Mouse (Mus musculus) midbrain, embryonic 16.5 days (tissue): Measurements from ENCODE around the gene Col25a1. TPM values are rescaled to one million over a fixed set of nuclear protein-coding genes. Genes with fewer than 3 reads are reported as not detected.
A peak's percentile ranks its signal among the peaks of the same experiment; 100 is the strongest.

Experiments used
- ATAC-seq: fragments of 200-750 bp; cut with Nextera tagmentation; 2 replicates; pipeline ENCODE4 v1.8.0; 2017; ENCODE audit warnings: moderate TSS enrichment
- H3K27ac ChIP-seq: fragments of 300-500 bp; sonication (generic); 2 replicates; pipeline ENCODE4 v1.5.1; 2014; ENCODE audit warnings: mild to moderate bottlenecking, low read length, mixed read lengths
- H3K27me3 ChIP-seq: fragments of 300-500 bp; sonication (generic); 2 replicates; pipeline ENCODE4 v1.6.1; 2014; ENCODE audit warnings: low read depth, low read length, mixed read lengths; ENCODE audit not compliant: control insufficient read depth, insufficient read depth
- H3K36me3 ChIP-seq: fragments of 300-500 bp; sonication (generic); 2 replicates; pipeline ENCODE4 v1.6.1; 2014; ENCODE audit warnings: mild to moderate bottlenecking, low read length, moderate library complexity, mixed read lengths; ENCODE audit not compliant: control insufficient read depth, insufficient read depth
- H3K4me1 ChIP-seq: fragments of 300-500 bp; sonication (generic); 2 replicates; pipeline ENCODE4 v1.6.1; 2014; ENCODE audit warnings: mild to moderate bottlenecking, low read length, mixed read lengths; ENCODE audit not compliant: control insufficient read depth, insufficient read depth
- H3K4me2 ChIP-seq: fragments of 300-500 bp; sonication (generic); 2 replicates; pipeline ENCODE4 v1.6.1; 2014; ENCODE audit warnings: mild to moderate bottlenecking, low read length, mixed read lengths
- H3K4me3 ChIP-seq: fragments of 300-500 bp; sonication (generic); 2 replicates; pipeline ENCODE4 v1.5.1; 2014; ENCODE audit warnings: low read depth, mild to moderate bottlenecking, low read length, moderate library complexity, mixed read lengths
- H3K9ac ChIP-seq: fragments of 300-500 bp; sonication (generic); 2 replicates; pipeline ENCODE4 v1.6.1; 2014; ENCODE audit warnings: low read depth, low read length, mixed read lengths
- H3K9me3 ChIP-seq: fragments of 300-500 bp; sonication (generic); replicated peaks from 2 replicates; pipeline ENCODE4 v1.6.1; 2014; ENCODE audit warnings: mild to moderate bottlenecking, low read length, mixed read lengths; ENCODE audit not compliant: control insufficient read depth, poor library complexity, severe bottlenecking
- WGBS: fragments of 180-500 bp; shearing (Covaris S2); extraction: QIAGEN DNeasy Blood & Tissue Kit; methylation state at CpG from one replicate; pipeline ENCODE4 v1.1.7; 2014; 5-methylcytosine and 5-hydroxymethylcytosine counted together
- polyA plus RNA-seq: library from polyadenylated mRNA; unstranded; fragments of >200 nt; fragmentation: Nextera tagmentation; extraction: Ambion mirVana; gene quantifications from 2 replicates; pipeline ENCODE4 v1.2.1, GENCODE M21; 2015

Col25a1 gene
- 13.9 and 15.1 TPM in 2 replicates for polyA plus RNA-seq

DNA sequence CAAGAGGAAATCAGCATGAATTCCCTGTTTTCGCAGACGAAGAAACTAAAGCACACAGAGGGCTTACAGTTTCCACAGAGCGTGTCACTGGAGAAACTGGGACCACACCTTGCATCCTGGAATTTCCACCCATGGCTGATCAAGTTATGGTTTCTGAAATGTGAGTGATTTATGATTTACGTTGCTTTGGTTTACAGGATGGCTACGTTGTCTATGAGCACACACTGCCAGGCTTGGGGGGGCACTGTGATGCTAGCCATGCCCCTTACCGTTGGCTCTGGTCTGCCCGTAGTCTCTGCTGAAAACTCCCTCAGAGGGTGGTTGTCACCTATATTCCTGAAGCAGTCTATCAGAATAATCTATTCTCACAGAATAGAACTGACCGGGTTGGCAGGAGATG lies at the start of gene Col25a1:
Col25a1 (plus strand) TSS at position 301 of the 400 bp plus-strand sequence.
- Histone ChIP-seq H3K4me1 (peaks cover 6% of the 10 kb centered on the region), H3K4me3 (no peak within 1 kb of the TSS), H3K27me3 (no peaks in the 10 kb centered on the region), H3K9ac (no peak within 1 kb of the TSS), H3K36me3 (no peaks in the 10 kb centered on the region), H3K9me3 (no peaks in the 10 kb centered on the region), H3K4me2 (no peak within 1 kb of the TSS), H3K27ac (no peak within 1 kb of the TSS)
- 92% methylated on average over 8 of the region's 8 CpGs for WGBS
- no peak for ATAC-seq

DNA sequence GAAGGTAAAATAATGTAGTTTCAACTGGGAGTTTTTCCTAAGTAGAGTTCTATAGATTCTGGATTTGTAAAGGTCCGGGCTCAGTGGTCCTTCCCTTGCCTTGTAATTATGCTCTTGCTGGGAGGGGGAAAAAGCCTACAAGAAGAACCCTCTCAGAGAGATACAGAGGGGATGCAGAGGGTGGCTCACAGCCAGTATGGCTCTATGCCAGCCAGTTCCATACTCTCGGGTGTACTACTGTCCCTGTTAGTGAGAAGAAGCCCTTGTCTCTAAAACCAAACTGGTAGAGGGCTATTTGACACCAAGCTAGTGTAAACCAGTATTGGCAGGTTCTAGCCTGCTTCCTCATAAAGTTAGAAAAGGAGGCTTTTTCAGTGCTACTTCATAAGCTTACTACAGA lies 48.0 kb upstream of the Col25a1 start:
- ATAC-seq: no peak
- WGBS: 61% methylated on average over 2 of the region's 2 CpGs

DNA sequence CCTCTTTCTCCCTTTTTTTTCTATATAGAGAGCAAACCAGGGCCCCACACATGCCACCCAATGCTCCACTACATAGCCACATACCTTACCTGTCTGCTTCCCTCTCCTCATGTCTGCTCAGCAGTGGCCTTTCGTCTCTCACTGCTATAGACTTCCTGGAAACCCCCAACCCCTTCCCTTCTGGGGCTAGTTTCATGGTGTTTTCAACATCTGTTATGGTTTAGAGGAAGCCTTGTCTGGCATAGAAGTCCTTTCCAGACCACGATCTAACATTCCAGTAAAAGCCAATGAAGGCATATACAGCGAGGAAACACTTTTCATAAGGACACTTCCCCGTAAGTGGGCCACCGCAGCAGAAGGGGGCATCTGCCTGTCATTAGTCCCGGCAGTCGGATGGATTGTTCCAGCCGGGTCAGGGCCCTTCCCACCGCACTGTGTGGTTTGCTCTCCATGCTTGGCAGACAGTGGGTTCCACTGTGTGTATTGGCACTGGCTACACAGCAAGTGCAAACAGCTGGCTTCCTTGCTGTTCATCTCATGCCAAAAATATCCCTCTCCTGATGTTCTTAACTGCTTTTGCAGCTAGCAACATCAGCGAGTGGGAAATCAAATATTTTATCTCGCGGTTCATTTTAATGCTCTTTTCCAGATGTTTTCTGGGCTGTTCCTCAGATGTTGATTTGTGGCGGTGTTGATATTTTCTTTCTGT lies 44.8 kb upstream of the Col25a1 start:
- Histone ChIP-seq H3K36me3 (no peaks in the 10 kb centered on the region), H3K9ac (no peak overlapping the region), H3K4me1 (no peaks in the 10 kb centered on the region), H3K27me3 (no peaks in the 10 kb centered on the region), H3K4me3 (no peak overlapping the region), H3K9me3 (no peaks in the 10 kb centered on the region; the same call in 1 of the 2 replicates), H3K4me2 (no peak overlapping the region), H3K27ac (no peak overlapping the region)
- no peak for ATAC-seq
- 80% methylated on average over 13 of the region's 13 CpGs for WGBS

More for the DNA sequence above, 48.0 kb upstream of the Col25a1 start:
- Histone ChIP-seq H3K27me3 (no peaks in the 10 kb centered on the region), H3K36me3 (no peaks in the 10 kb centered on the region), H3K4me1 (no peaks in the 10 kb centered on the region), H3K9ac (no peak overlapping the region), H3K9me3 (no peaks in the 10 kb centered on the region; the same call in 1 of the 2 replicates), H3K4me3 (no peak overlapping the region), H3K4me2 (no peak overlapping the region), H3K27ac (no peak overlapping the region)

DNA sequence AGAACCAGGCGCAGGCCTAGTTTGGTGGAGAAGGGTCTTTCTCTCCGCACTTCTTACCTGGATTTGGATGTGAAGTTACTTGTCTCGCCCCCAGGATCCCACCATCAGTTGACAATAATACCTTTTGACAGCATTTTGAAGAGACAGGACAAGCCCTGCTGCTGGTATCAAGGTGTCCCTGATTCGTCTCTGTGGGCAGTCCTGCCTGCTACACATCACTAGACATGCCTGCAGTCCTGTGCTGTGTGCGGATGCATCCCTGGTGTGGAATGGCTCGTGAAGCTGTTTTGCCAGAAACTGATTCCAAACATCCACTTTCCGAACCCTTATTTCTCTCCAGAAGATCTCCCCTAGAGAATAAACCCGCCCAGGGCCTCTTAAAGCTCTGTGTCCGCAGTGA lies 43.8 kb upstream of the Col25a1 start:
- Histone ChIP-seq H3K4me1 (no peaks in the 10 kb centered on the region), H3K4me3 (no peak overlapping the region), H3K36me3 (no peaks in the 10 kb centered on the region), H3K27me3 (no peaks in the 10 kb centered on the region), H3K9me3 (no peaks in the 10 kb centered on the region; the same call in 1 of the 2 replicates), H3K4me2 (no peak overlapping the region), H3K9ac (no peak overlapping the region), H3K27ac (no peak overlapping the region)
- ATAC-seq: no peak
- WGBS: 81% methylated on average over 9 of the region's 9 CpGs

DNA sequence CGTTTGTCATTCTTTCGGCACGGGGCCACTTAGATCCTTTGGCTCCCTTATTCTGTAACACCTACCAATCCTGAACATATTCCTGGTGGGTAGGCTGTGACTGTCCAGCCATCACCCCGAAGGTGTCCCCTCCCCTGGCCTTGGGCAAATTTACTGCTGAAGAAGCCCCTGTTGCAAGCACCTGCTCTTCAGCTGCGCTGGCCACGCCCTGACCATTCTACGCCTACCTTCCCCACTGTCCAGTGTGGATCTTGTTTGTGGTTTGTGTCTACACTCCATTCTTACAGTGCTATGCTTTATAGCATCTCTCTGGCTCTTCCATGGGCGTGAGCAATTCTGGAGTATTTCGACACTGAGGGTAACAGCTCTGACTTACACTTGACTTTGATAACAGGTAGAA lies 42.6 kb upstream of the Col25a1 start:
- Histone ChIP-seq H3K4me2 (no peak overlapping the region), H3K9me3 (no peaks in the 10 kb centered on the region; the same call in 1 of the 2 replicates), H3K9ac (no peak overlapping the region), H3K4me1 (no peaks in the 10 kb centered on the region), H3K4me3 (no peak overlapping the region), H3K27me3 (no peaks in the 10 kb centered on the region), H3K27ac (no peak overlapping the region), H3K36me3 (no peaks in the 10 kb centered on the region)
- no peak for ATAC-seq
- 94% methylated on average over 9 of the region's 9 CpGs for WGBS

DNA sequence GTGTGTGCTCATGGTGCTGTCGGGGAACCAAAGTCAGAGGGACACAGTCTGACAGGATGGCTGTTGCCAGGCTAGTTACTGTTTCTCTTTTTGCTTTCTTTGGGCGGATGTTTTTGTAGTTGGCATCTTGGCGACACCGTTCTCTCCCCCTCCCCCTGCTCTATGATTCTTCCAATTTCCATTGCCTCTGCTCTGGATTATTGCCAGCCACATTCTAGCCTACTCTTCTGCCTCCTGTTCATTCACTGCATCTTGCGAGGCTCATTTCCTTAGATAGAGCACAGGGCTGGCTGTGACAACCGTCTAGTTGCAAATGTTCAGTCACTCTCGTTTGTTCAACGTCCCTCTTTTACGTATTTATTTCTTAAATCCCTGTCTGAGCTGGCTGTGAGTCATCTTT lies 40.8 kb upstream of the Col25a1 start:
- Histone ChIP-seq H3K9ac (no peak overlapping the region), H3K4me3 (no peak overlapping the region), H3K4me2 (no peak overlapping the region), H3K27me3 (no peaks in the 10 kb centered on the region), H3K4me1 (no peaks in the 10 kb centered on the region), H3K9me3 (no peaks in the 10 kb centered on the region), H3K27ac (no peak overlapping the region), H3K36me3 (no peaks in the 10 kb centered on the region)
- 67% methylated on average over 9 of the region's 9 CpGs for WGBS
- no peak for ATAC-seq

DNA sequence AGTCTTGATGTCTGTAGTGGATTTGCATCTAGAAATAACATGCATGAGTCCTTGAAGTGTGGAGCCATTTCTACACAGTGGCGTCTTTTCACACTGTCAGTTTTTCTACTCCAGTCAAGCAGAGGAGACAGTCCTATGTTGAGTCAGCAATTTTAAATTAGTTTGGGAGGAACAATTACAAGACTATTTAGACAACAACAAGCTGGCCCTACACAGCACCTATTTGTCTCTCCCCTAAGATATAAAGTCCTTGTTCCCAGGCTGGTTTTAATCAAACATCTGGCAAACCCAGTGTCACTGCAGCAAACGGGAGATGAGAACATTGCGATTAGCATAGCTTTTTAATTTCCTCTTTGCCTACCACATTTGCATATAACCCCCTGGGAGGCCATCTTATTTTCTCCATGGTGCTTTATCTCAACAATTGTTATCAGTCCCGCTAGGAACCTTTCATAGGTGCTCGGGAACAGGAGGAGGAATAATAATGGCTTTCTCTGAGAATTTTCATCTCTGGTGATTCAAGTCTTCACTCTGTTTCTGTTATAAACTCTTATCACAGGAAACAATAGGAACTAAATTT lies 37.1 kb upstream of the Col25a1 start:
- Histone ChIP-seq H3K27ac (no peak overlapping the region), H3K9me3 (no peaks in the 10 kb centered on the region), H3K36me3 (no peaks in the 10 kb centered on the region), H3K9ac (no peak overlapping the region), H3K27me3 (no peaks in the 10 kb centered on the region), H3K4me2 (no peak overlapping the region), H3K4me3 (no peak overlapping the region), H3K4me1 (no peaks in the 10 kb centered on the region)
- 41% methylated on average over 5 of the region's 5 CpGs for WGBS
- ATAC-seq: no peak

DNA sequence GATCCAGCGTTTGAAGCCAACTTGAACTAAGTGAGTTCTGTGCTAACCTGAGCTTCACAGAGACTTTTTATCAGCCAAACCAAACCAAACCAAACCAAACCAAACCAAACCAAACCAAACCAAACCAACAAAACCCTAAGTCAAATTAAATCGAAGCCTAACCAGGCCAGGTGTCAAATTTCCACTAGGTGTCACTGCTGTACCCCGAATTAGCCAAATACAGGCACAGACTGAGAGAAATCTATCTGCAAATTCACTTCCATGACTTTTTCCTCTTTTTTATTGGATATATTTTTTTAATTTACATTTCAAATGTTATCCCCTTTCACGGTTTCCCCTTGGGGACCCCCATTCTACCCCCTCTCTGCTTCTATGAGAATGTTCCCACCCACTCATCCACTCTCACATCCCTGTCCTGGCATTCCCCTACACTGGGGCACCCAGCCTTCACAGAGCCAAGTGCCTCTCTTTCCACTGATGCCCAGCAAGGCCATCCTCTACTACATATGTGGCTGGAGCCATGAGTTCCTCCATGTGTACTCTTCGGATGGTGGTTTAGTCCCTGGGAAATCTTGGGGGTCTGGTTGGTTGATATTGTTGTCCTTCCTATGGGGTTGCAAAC lies 36.0 kb upstream of the Col25a1 start:
- Histone ChIP-seq H3K9ac (no peak overlapping the region), H3K27ac (no peak overlapping the region), H3K9me3 (no peaks in the 10 kb centered on the region), H3K4me1 (no peaks in the 10 kb centered on the region), H3K36me3 (no peaks in the 10 kb centered on the region), H3K4me3 (no peak overlapping the region), H3K4me2 (no peak overlapping the region), H3K27me3 (no peaks in the 10 kb centered on the region)
- 46% methylated on average over 5 of the region's 5 CpGs for WGBS
- peak; percentile 79 for ATAC-seq

DNA sequence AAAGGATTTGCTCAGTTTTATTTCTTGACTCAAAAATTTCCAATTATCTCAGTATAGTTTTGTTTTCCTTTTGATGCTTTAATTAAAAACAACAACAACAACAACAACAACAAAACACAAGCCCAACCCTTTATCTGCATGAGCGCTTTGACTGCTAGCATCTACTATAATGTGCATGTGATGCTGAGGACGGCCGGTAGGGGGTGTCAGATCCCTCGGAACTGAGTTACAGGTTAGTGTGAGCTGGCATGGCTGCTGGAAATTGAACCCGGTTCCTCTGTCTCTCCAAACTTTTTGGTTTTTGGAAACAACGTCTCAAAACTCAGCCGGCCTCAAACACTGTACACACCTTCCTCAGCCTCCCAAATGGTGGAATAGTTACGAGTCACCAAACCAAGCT lies 27.8 kb upstream of the Col25a1 start:
- Histone ChIP-seq H3K36me3 (no peaks in the 10 kb centered on the region), H3K27ac (no peak overlapping the region), H3K4me1 (no peaks in the 10 kb centered on the region), H3K9me3 (no peaks in the 10 kb centered on the region), H3K27me3 (no peaks in the 10 kb centered on the region), H3K4me3 (no peak overlapping the region), H3K9ac (no peak overlapping the region), H3K4me2 (no peak overlapping the region)
- 77% methylated on average over 8 of the region's 8 CpGs for WGBS
- no peak for ATAC-seq
